Mouse (Mus musculus) hindbrain, embryonic 12.5 days (tissue): ENCODE measurements around the gene Olfr1245. TPM values are rescaled to one million over a fixed set of nuclear protein-coding genes. Genes with fewer than 3 reads are reported as not detected.
"Not testable (repeated sequence)": the region's sequence is repeated elsewhere in the genome, so short reads cannot be mapped to it uniquely, and the experiment has no call there.

Source experiments
- ATAC-seq: fragments of 200-750 bp; cut with Nextera tagmentation; 2 replicates; pipeline ENCODE4 v1.8.0; 2017; ENCODE audit warnings: moderate TSS enrichment; ENCODE audit not compliant: low FRiP score
- H3K27ac ChIP-seq: fragments of 300-500 bp; sonication (generic); 2 replicates; pipeline ENCODE4 v1.5.1; 2016; ENCODE audit warnings: mild to moderate bottlenecking
- H3K27me3 ChIP-seq: fragments of 300-500 bp; sonication (generic); 2 replicates; pipeline ENCODE4 v1.6.1; 2016; ENCODE audit warnings: mild to moderate bottlenecking
- H3K36me3 ChIP-seq: fragments of 300-500 bp; sonication (generic); 2 replicates; pipeline ENCODE4 v1.6.1; 2016; ENCODE audit warnings: mild to moderate bottlenecking
- H3K4me1 ChIP-seq: fragments of 300-500 bp; sonication (generic); 2 replicates; pipeline ENCODE4 v1.6.1; 2016
- H3K4me2 ChIP-seq: fragments of 300-500 bp; sonication (generic); replicated peaks from 2 replicates; pipeline ENCODE4 v1.6.1; 2016; ENCODE audit warnings: mild to moderate bottlenecking
- H3K4me3 ChIP-seq: fragments of 300-500 bp; sonication (generic); 2 replicates; pipeline ENCODE4 v1.5.1; 2016; ENCODE audit warnings: mild to moderate bottlenecking
- H3K9ac ChIP-seq: fragments of 300-500 bp; sonication (generic); 2 replicates; pipeline ENCODE4 v1.6.1; 2016; ENCODE audit warnings: mild to moderate bottlenecking, moderate library complexity
- H3K9me3 ChIP-seq: fragments of 300-500 bp; sonication (generic); replicated peaks from 2 replicates; pipeline ENCODE4 v1.6.1; 2016; ENCODE audit warnings: mild to moderate bottlenecking
- WGBS: fragments of 180-500 bp; shearing (Covaris S2); methylation state at CpG from one replicate; pipeline ENCODE4 v1.1.7; 2016; 5-methylcytosine and 5-hydroxymethylcytosine counted together
- polyA plus RNA-seq: library from polyadenylated mRNA; unstranded; fragments of >200 nt; fragmentation: Nextera tagmentation; extraction: Ambion mirVana; gene quantifications from 2 replicates; pipeline ENCODE4 v1.2.1, GENCODE M21; 2016

Olfr1245 gene
- not detected in 2 replicates for polyA plus RNA-seq

GRCm38 (mm10) chr2:89578347-89578746 is at the start of gene Olfr1245:
Olfr1245 (minus strand) TSS chr2:89578447.
- H3K9me3 ChIP-seq = no peaks in the 10 kb centered on the region
- no peaks in the 10 kb centered on the region for H3K36me3 ChIP-seq
- H3K9ac ChIP-seq = no peak within 1 kb of the TSS
- H3K4me2 ChIP-seq = no peak within 1 kb of the TSS
- no peak within 1 kb of the TSS for H3K4me3 ChIP-seq
- ATAC-seq = no peak
- 91% methylated on average over 1 of the region's 1 CpGs for WGBS
- H3K27ac ChIP-seq = no peak within 1 kb of the TSS
- no peaks in the 10 kb centered on the region for H3K4me1 ChIP-seq
- no peaks in the 10 kb centered on the region for H3K27me3 ChIP-seq

- ATAC-seq, H3K4me3 ChIP-seq, H3K4me2 ChIP-seq, H3K9me3 ChIP-seq, H3K4me1 ChIP-seq, H3K9ac ChIP-seq, H3K27me3 ChIP-seq, H3K27ac ChIP-seq, H3K36me3 ChIP-seq: not testable (repeated sequence)
- 83% methylated on average over 1 of the region's 1 CpGs for WGBS
Observed at GRCm38 (mm10) chr2:89618145-89618544, 39.9 kb upstream of the Olfr1245 start, which contains the start of gene Olfr1248. Olfr1248 (minus strand) TSS chr2:89618245.

- H3K4me3 ChIP-seq = no peak within 1 kb of the TSS
- no peaks in the 10 kb centered on the region for H3K27me3 ChIP-seq
- no peaks in the 10 kb centered on the region for H3K4me1 ChIP-seq
- ATAC-seq = no peak
- no peak within 1 kb of the TSS for H3K4me2 ChIP-seq
- WGBS = 97% methylated on average over 2 of the region's 2 CpGs
- no peaks in the 10 kb centered on the region for H3K36me3 ChIP-seq
- no peak within 1 kb of the TSS for H3K9ac ChIP-seq
- H3K9me3 ChIP-seq = no peaks in the 10 kb centered on the region
- H3K27ac ChIP-seq = no peak within 1 kb of the TSS
Observed at GRCm38 (mm10) chr2:89614030-89614429, 35.8 kb upstream of the Olfr1245 start, which contains the start of gene Olfr1247. Olfr1247 (minus strand) TSS chr2:89614130.

GRCm38 (mm10) chr2:89593057-89593456 is 14.8 kb upstream of the Olfr1245 start, which contains the start of gene Olfr1246:
Olfr1246 (minus strand) TSS chr2:89593157.
- 83% methylated on average over 2 of the region's 2 CpGs for whole genome bisulfite sequencing
- no peaks in the 10 kb centered on the region for H3K36me3 ChIP-seq
- H3K27me3 ChIP-seq = no peaks in the 10 kb centered on the region
- H3K4me1 ChIP-seq = no peaks in the 10 kb centered on the region
- H3K9ac ChIP-seq = no peak within 1 kb of the TSS
- no peak for ATAC-seq
- no peaks in the 10 kb centered on the region for H3K9me3 ChIP-seq
- H3K27ac ChIP-seq = no peak within 1 kb of the TSS
- H3K4me2 ChIP-seq = no peak within 1 kb of the TSS
- H3K4me3 ChIP-seq = no peak within 1 kb of the TSS

GRCm38 (mm10) chr2:89562706-89563105 is 15.5 kb downstream of the Olfr1245 start:
- not testable (repeated sequence) for H3K4me1 ChIP-seq, H3K4me2 ChIP-seq, H3K36me3 ChIP-seq, H3K27ac ChIP-seq, H3K4me3 ChIP-seq, H3K27me3 ChIP-seq, H3K9me3 ChIP-seq, H3K9ac ChIP-seq, ATAC-seq
- WGBS = 62% methylated on average over 2 of the region's 2 CpGs

GRCm38 (mm10) chr2:89544516-89544915 is 33.7 kb downstream of the Olfr1245 start:
- no peak overlapping the region for H3K4me2 ChIP-seq
- no peak overlapping the region for H3K4me3 ChIP-seq
- H3K4me1 ChIP-seq = no peaks in the 10 kb centered on the region
- no peaks in the 10 kb centered on the region for H3K27me3 ChIP-seq
- no peak for ATAC-seq
- no peak overlapping the region for H3K9ac ChIP-seq
- H3K9me3 ChIP-seq = no peaks in the 10 kb centered on the region
- no peak overlapping the region for H3K27ac ChIP-seq
- 56% methylated on average over 2 of the region's 2 CpGs for WGBS
- H3K36me3 ChIP-seq = no peaks in the 10 kb centered on the region

- Histone ChIP-seq H3K4me3 (no peak overlapping the region), H3K9ac (no peak overlapping the region), H3K4me1 (no peaks in the 10 kb centered on the region), H3K36me3 (no peaks in the 10 kb centered on the region), H3K27me3 (no peaks in the 10 kb centered on the region), H3K4me2 (no peak overlapping the region), H3K27ac (no peak overlapping the region), H3K9me3 (no peaks in the 10 kb centered on the region)
- ATAC-seq = no peak
- 71% methylated on average over 1 of the region's 1 CpGs for WGBS
Observed at GRCm38 (mm10) chr2:89539923-89540322, 38.3 kb downstream of the Olfr1245 start.

GRCm38 (mm10) chr2:89531387-89531786 is 46.9 kb downstream of the Olfr1245 start, which contains the start of gene Olfr1243:
Olfr1243 (minus strand) TSS chr2:89531487.
- H3K4me3 ChIP-seq = no peak within 1 kb of the TSS
- H3K4me1 ChIP-seq = no peaks in the 10 kb centered on the region
- 84% methylated on average over 1 of the region's 1 CpGs for WGBS
- H3K36me3 ChIP-seq = no peaks in the 10 kb centered on the region
- H3K27me3 ChIP-seq = no peaks in the 10 kb centered on the region
- no peak within 1 kb of the TSS for H3K27ac ChIP-seq
- no peaks in the 10 kb centered on the region for H3K9me3 ChIP-seq
- H3K9ac ChIP-seq = no peak within 1 kb of the TSS
- no peak for ATAC-seq
- no peak within 1 kb of the TSS for H3K4me2 ChIP-seq

Other genes starting within 250 kb of the Olfr1245 start
- not detected in 2 replicates for gene Olfr1232, start 248.8 kb downstream of the Olfr1245 start, polyA plus RNA-seq
- not detected in 2 replicates for gene Olfr1233, start 236.0 kb downstream of the Olfr1245 start, polyA plus RNA-seq
- not detected in 2 replicates for gene Olfr1234, start 213.6 kb downstream of the Olfr1245 start, polyA plus RNA-seq
- gene Olfr1238, start 168.8 kb downstream of the Olfr1245 start, polyA plus RNA-seq = not detected in 2 replicates
- gene Olfr1239, start 158.0 kb downstream of the Olfr1245 start, polyA plus RNA-seq = not detected in 2 replicates
- gene Olfr1240, start 135.4 kb downstream of the Olfr1245 start, polyA plus RNA-seq = not detected in 2 replicates
- not detected in 2 replicates for gene Olfr1241, start 91.3 kb downstream of the Olfr1245 start, polyA plus RNA-seq
- gene Olfr1242, start 80.1 kb downstream of the Olfr1245 start, polyA plus RNA-seq = not detected in 2 replicates
- not detected in 2 replicates for gene Olfr1243, start 47.0 kb downstream of the Olfr1245 start, polyA plus RNA-seq
- gene Olfr1246, start 14.7 kb upstream of the Olfr1245 start, polyA plus RNA-seq = not detected in 2 replicates
- not detected in 2 replicates for gene Olfr1247, start 35.7 kb upstream of the Olfr1245 start, polyA plus RNA-seq
- gene Olfr1248, start 39.8 kb upstream of the Olfr1245 start, polyA plus RNA-seq = not detected in 2 replicates
- not detected in 2 replicates for gene Olfr1249, start 56.5 kb upstream of the Olfr1245 start, polyA plus RNA-seq
- gene Olfr1250, start 83.0 kb upstream of the Olfr1245 start, polyA plus RNA-seq = not detected in 2 replicates
- not detected in 2 replicates for gene Olfr1251, start 93.5 kb upstream of the Olfr1245 start, polyA plus RNA-seq
- not detected in 2 replicates for gene Olfr1252, start 146.6 kb upstream of the Olfr1245 start, polyA plus RNA-seq
- not detected in 2 replicates for gene Olfr1253, start 178.6 kb upstream of the Olfr1245 start, polyA plus RNA-seq
- gene Olfr1254, start 215.2 kb upstream of the Olfr1245 start, polyA plus RNA-seq = not detected in 2 replicates
- gene Olfr1255, start 233.6 kb upstream of the Olfr1245 start, polyA plus RNA-seq = not detected in 2 replicates